Mouse (Mus musculus) cerebellum, adult 11 months (tissue): ENCODE data around the gene Inpp5k.
"Not testable (repeated sequence)": the region's sequence is repeated elsewhere in the genome, so short reads cannot be mapped to it uniquely, and the experiment has no call there.

Experiments
- DNase-seq: peaks from one replicate; pipeline ENCODE4 v3.0.0; 2022

Gene Inpp5k

GRCm38 (mm10) chr11:75679439-75680171 is 48.8 kb downstream of the Inpp5k start:
- DNase-seq, result peak; percentile 56

GRCm38 (mm10) chr11:75684462-75684861 is 53.7 kb downstream of the Inpp5k start:
- DNase-seq, result no peak

- no peak for DNase-seq
These were observed 54.2 kb downstream of the Inpp5k start for GRCm38 (mm10) chr11:75684956-75685355.

- DNase-seq, result no peak
These were observed 56.7 kb downstream of the Inpp5k start for GRCm38 (mm10) chr11:75687343-75687993.

GRCm38 (mm10) chr11:75688132-75688531 is 57.3 kb downstream of the Inpp5k start:
- DNase-seq, result no peak

- DNase-seq, result no peak
These were observed 59.2 kb downstream of the Inpp5k start for GRCm38 (mm10) chr11:75689977-75690376.

- DNase-seq, result no peak
These were observed 60.3 kb downstream of the Inpp5k start for GRCm38 (mm10) chr11:75691047-75691446.

- no peak for DNase-seq
These were observed 62.8 kb downstream of the Inpp5k start for GRCm38 (mm10) chr11:75693570-75693969.

- not testable (repeated sequence) for DNase-seq
These were observed 66.7 kb downstream of the Inpp5k start for GRCm38 (mm10) chr11:75697464-75697863.
